Comparison of ENCODE assay signal across 21 mouse cellular contexts in the genomic region with DNA sequence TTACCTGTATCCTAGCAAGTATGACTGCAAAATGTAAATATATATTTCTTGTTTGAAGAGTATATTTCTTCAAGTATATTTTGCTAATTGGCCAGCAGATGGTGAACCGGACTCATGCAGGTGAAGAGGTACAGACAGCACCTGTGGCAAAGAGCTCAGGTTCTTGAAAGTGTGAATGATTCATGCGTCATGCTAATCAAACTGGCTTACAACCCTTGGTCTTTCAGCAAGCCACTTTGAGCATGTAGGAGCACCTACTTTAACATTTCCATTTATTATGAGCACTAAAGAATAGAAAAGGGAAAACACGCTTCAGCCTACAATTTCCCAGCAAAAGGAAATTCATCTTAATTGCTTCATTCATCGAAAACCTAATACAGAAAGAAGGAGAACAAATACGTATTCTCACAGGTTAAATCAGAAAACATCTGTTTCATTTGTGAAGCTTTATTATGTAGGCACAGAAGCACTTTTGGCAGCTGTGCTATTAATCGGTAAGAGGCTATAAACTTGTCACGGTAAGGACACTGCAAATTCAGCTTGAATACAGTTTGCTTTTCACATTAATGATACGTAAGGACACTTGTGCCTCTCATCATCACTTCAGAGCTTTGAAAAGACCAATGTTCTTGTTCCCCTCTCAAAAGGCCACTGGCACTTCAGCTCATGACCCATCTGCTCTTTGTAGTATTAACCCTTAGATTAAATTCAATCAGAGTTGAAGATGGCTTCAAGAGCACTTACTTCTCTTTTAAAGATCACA.
"Had no signal": no experiment of that assay in that cellular context is flagged by ENCODE, and none has a peak within 500 bp of the region (broad histone marks: within the 10 kb centered on the region; RNA-seq: fewer than 3 reads in every experiment).

No protein-coding gene starts in this region.

- H3K9ac ChIP-seq: limb, embryonic 13.5 days; liver, embryonic 12.5 days; liver, embryonic 15.5 days; midbrain, embryonic 12.5 days; neural tube, embryonic 13.5 days; stomach, embryonic 15.5 days had no signal

- ATAC-seq: intestine, postnatal 0 days; liver, embryonic 12.5 days; midbrain, embryonic 16.5 days had no signal

- H3K27me3 ChIP-seq: limb, embryonic 13.5 days; liver, embryonic 12.5 days; liver, embryonic 15.5 days; midbrain, embryonic 12.5 days; neural tube, embryonic 13.5 days; stomach, embryonic 15.5 days had no signal

- H3K4me3 ChIP-seq: layer of hippocampus, adult 2 months; limb, embryonic 10.5 days; limb, embryonic 13.5 days; liver, embryonic 12.5 days; liver, embryonic 15.5 days; midbrain, embryonic 12.5 days; myocyte; neural tube, embryonic 13.5 days; stomach, embryonic 15.5 days had no signal

- H3K4me1 ChIP-seq: limb, embryonic 10.5 days; limb, embryonic 13.5 days; liver, embryonic 12.5 days; liver, embryonic 15.5 days; midbrain, embryonic 12.5 days; neural tube, embryonic 13.5 days; stomach, embryonic 15.5 days had no signal

- H3K36me3 ChIP-seq: liver, embryonic 15.5 days; neural tube, embryonic 13.5 days; stomach, embryonic 15.5 days had no signal

- H3K27ac ChIP-seq: kidney, postnatal 0 days; layer of hippocampus, adult 2 months; limb, embryonic 10.5 days; limb, embryonic 13.5 days; liver, embryonic 12.5 days; liver, embryonic 15.5 days; midbrain, embryonic 12.5 days; neural tube, embryonic 13.5 days; stomach, embryonic 15.5 days had no signal

- H3K4me2 ChIP-seq: limb, embryonic 13.5 days; liver, embryonic 12.5 days; liver, embryonic 15.5 days; midbrain, embryonic 12.5 days; neural tube, embryonic 13.5 days; stomach, embryonic 15.5 days had no signal

- H3K9me3 ChIP-seq: limb, embryonic 10.5 days; limb, embryonic 13.5 days; liver, embryonic 12.5 days; liver, embryonic 15.5 days; midbrain, embryonic 12.5 days; neural tube, embryonic 13.5 days; stomach, embryonic 15.5 days had no signal

- DNase-seq: kidney, adult 2 months; kidney, postnatal 25 days; layer of hippocampus, adult 9-11 months; liver; retina, postnatal 1 day; right cerebral cortex, postnatal 25 days; spleen, adult 18-20 months; thymus, adult 18-20 months; thymus, postnatal 36 days had no signal
